Mouse (Mus musculus): ENCODE results near the gene Ak1. TPM values are rescaled to one million over a fixed set of nuclear protein-coding genes. Genes with fewer than 3 reads are reported as not detected.
A peak's percentile ranks its signal among the peaks of the same experiment; 100 is the strongest.

Gene Ak1
- total RNA-seq, 2 experiments from 2014 or later: 128 to 131 TPM

DNA sequence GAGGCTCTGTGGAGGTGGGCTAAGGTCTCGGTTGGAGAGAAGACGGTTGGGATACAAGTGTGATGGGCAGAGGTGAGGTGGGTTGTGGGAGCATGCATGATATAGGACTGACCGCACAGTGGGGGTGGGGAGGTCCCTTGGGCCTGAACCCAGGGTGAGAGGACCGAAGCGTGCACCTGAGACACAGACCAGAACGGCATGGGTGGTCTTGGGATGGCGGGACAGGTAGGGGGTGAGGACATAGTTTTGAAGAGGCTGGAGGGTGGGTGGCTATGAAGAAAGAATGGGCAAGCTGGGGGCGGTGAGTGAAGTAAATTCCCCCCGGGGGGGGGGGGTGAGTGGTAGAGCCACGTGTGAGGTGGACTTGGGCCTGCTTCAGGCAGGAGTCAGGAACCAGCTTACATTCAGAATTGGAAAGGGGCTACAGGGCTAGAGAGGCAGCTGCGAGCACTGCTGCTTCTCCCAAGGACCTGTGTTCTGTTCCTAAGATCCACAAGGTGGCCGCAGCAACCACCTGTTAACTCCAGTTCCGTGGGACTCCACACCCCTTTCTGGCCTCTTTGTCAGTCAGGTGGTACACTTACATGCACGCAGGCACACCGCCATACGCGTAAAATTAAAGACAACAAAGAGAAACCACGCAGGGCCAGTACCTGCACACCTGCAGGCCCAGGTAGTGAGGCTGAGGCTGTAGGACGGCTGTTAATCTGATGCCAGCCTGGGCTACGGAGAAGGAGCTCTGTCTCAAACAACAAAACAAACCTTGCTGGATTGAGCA, 5.9 kb downstream of the Ak1 start:
- DNase-seq (ENCODE audit: low spot score in 2 of 2): no peak

DNA sequence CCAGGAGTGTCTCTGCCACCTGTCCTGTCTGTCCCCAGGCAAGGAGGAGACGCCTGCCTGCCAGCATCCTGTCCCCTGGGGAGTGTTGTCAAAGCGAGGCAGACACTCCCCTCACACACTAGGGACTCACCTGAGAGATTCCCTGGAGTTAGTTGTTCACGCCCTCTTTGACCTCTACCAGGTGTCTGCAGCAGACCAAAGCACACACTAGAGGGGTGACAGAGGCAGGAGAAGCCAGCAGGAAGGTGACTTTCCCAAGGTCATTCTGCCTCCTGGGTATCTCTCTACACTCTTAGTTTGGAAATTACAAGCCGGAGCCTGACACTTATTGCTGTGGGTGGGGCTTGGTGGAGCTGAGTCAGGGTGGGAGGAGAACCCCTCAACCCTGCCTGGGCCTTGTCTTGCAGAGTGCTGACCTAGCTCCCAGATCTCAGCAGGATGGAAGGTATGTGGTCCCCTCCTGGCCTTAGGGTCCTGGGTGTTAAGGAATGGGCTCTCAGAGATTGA, 6.5 kb downstream of the Ak1 start:
- no peak for DNase-seq (ENCODE audit: low spot score in 2 of 2)

DNA sequence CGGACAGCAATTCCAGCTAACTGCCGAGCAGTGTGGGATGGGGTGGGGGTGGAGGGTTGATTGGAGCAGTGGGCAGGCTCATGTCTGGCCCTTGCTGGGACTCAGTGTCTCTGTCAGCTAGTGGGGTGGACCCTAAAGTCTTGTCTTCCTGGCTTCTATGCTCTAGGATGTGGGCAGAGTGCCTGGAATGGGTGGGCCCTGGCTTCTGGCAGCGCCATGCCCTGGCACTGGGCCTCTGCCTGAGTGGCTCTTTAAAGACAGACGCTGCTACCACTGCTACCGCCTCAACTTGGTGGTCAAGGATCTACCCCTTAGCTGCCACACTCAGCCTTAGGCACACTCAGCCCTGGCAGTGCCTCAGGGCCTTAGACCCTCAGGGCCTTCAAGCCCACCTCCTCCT, 7.2 kb downstream of the Ak1 start:
- DNase-seq (ENCODE audit: low spot score in 2 of 2): peak in 1 of 2 experiments; percentile 76

DNA sequence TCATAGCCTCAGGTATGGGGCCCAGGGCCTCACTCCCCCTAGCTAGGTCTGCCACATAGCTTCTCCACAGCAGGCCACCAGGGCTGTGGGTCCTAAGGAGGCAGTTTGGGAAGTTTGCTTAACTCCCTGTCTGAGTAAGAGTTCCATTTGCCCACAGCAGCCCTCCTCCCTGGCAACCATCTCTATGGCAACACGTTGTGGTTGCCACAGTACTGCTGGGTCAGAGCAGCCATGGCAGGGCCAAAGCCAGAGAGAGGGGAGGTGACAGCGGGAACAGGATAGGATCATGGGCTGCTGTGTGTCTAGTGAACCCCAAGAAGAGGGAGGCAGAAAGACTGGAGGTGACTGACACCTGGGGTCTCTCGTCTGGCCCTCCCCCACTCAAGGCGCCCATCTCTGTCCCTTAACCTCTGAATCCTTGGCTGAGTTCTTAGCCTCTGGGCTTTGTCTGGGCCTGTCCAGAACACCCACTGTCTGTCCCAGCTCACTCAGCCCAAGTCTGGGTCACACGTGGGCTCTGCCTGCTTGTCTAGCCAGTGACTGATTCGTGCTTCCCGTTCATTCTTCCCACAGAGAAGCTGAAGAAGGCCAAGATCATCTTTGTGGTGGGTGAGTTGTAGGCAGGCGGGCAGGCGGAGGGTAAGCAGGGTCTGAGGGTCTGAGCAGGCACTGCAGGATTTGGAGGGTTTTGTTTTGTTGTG, 7.9 kb downstream of the Ak1 start:
- DNase-seq (ENCODE audit: low spot score in 2 of 2): peak in 1 of 2 experiments; percentile 53

DNA sequence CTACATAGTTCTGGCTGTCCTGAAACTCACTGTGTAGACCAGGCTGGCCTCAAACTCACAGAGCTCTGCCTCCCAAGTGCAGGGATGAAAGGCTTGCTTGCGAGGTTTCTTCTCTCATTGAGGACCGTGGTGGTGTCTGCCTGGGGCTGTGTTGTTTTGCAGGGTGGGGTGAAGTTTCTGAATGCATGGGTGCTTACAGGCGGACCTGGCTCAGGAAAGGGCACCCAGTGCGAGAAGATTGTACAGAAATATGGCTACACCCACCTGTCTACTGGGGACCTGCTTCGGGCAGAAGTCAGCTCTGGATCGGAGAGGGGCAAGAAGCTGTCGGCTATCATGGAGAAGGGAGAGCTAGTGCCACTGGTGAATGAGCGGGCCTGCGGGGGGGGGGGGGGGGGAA, 8.5 kb downstream of the Ak1 start:
- no peak for DNase-seq (ENCODE audit: low spot score in 2 of 2)

DNA sequence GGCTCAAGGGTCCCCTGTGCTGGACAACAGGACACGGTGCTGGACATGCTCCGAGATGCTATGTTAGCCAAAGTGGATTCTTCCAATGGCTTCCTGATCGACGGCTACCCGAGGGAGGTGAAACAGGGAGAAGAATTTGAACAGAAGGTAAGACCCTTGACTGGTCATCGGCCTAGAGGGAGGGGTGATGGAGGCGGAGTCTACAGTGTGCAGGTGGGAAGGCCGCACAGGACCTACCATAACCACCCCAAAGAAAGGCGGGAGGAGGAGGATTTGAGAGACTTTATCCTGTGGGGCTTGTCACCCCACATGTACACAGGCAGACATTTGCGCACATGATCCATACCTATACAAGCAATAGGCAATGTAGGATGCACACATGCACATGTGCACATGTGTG, 9.5 kb downstream of the Ak1 start:
- no peak for DNase-seq (ENCODE audit: low spot score in 2 of 2)

DNA sequence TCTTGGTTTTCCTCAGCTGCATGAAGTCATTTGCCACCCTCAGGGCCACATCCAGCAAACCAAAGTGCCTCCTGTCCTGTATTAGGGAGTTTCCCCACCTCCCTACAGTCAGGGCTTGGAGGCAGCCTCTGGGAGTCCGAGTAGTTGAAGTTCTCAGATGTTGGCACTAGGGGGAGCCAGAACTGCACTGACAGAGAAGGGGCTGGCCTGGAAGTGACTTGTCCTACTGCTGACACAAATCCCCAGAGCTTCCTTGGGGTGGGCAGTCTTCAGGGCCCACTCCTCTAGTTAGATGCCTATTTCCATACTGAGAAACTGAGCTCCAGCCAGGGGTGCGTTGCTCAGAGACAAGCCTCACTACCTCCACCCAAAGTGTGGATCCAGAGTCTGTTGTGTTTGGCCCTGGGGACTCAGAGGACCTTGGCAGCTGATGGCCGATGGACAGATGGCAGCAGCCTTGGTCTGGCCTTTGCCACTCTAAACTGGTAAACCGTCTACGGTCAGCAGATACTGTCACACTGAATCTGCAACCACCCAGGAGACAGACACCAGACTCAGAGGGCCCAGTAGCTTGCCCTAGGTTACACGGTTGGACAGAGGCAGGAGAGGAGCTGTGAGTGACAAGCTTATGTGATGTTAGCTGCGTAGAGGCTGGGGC, 10.3 kb downstream of the Ak1 start:
- peak; percentile 71 to 87 for DNase-seq (ENCODE audit: low spot score in 2 of 2)

DNA sequence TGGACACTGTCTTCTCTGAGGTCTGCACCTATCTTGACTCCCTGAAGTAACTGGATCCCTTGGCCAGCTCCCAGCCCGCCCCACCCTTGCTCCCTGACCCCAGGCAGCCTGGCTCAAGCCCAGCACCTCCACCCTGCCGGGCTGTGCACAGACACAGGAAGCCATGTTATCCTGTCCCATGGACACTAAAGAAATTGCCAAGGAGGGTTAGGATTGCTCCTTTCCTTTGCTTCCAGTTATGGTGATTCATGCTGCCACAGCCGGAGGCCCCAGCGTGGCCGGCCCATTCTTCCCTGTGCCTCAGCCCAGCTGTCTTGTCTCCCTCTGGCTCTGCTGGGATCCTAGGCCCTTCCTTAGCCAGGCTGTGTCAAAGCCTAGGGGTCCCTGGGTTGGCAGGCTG, 12.1 kb downstream of the Ak1 start:
- no peak for DNase-seq (ENCODE audit: low spot score in 2 of 2)

DNA sequence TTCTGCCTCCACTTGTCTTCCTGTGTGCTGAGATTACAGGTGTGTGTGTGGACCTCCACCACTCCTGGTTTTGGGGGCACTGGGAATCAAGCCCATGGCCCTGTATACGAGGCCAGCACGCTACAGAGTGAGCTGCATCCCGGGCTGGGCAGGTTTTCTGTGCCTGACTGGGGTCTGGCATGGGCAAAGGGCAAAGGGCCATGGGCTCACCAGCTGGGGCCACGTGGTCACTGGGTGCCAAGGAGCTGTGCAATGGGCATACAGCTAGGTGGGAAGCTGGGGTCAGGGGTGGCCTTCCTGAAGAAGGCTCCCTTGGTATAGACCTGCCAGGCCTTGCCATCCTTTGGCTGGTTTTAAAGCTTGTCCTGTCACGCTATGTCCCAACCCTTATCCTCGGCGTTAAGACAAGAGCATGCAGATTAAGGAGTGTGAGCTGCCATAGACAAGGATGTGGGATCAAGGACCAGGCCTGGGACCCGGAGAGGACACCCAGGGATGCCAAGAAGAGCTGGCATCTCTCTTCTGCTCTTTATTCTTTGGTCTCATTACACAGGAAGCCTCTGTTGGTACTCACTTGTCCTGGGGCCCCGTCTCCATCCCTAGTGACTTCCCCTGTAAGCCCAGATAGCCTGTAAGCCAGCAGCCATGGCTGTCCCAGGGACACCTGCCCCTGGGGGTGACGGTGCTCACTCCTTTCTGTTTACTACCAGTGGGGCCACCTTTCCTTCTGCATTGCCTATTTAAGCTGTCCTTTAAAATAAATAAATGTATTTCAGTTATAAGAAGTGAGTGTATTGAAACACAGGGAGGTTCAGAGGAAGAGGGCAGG, 12.9 kb downstream of the Ak1 start:
- no peak for DNase-seq (ENCODE audit: low spot score in 2 of 2)

DNA sequence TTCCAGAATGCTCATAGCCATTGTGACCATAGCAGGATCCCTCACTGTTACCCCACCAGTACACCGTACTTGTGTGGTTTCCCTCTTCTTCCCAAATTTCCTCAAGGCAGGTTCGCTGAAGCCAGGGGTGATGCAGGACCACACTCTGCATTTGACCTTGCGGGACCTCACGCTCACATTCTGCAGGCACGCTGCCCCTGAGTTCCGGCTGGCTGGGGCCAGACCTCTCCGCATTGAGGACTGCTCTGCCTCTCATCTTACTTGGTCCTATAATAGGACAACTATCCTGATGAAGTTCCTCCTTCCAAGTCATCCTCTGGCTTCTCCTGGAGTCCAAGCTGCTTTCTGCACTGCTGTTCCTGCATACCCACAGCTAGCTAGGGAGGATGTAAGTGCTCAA, 15.1 kb downstream of the Ak1 start:
- no peak for DNase-seq (ENCODE audit: low spot score in 2 of 2)

DNA sequence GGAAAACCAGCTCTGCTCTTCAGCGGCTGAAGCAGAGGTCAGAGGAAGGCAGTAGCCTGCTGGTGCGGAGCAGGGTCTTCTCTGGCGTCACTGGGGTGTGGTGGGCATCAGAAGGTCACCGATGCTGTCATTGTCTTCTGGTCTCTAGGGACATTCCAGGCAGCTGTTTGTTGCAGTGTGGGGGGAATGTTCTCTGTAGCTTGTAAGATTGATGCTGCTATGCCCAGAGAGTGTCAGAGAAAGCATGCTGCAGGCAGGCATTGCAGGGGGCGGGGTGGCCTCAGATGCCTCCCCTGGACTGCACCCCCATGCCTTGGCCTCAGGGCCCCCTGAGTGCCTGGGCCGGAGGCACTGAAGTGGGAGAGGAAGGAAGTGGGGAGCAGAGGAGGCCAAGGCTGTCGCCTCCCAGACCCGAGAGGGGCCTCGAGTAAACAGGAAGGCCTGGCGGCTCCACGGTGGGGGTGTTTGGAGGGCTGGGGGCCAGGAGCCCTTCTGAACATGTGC, 16.3 kb downstream of the Ak1 start:
- no peak for DNase-seq (ENCODE audit: low spot score in 2 of 2)

DNA sequence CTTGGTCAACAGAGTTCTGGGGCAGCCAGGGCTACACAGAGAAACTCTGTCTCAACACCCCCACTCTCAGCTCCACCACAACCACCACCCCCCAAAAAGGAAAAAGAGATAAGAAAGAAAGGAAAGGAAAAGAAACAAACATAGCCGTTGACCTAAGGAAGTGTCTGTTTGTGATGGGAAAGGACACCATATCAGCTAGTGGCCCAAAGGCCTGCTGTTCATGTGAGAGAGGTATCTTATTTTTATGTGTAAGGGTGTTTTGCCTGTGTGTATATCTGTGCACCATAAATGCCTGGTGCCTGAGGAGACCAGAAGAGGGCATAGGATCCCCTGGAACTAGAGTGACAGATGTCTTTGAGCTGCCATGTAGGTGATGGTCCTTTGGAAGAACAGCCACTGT, 18.1 kb downstream of the Ak1 start:
- DNase-seq (ENCODE audit: low spot score in 2 of 2): no peak

DNA sequence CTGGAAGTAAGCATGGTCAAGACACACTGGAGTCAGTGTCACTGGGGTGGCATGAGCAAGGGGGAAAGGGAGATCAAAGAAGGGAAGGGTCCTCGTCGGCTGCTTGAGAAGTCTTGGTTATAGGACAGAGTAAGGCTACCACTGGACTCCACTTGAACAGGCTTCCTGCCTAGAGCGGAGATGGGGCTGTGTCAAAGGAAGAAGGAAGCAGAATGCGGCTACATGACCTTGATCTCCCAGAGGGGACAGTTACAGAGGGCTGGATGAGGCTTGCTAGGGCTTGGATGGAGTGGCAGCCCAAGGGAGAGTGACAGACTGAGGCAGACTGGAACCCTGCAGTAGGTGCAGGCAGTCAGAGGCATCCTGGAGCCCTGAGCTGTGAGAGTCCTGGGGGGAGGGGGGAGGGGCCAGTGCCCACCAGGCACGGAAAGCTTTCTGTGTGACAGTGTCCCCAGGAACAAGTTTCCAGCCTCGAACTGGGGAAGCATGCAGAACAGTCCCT, 19.0 kb downstream of the Ak1 start:
- DNase-seq (ENCODE audit: low spot score in 2 of 2): no peak

DNA sequence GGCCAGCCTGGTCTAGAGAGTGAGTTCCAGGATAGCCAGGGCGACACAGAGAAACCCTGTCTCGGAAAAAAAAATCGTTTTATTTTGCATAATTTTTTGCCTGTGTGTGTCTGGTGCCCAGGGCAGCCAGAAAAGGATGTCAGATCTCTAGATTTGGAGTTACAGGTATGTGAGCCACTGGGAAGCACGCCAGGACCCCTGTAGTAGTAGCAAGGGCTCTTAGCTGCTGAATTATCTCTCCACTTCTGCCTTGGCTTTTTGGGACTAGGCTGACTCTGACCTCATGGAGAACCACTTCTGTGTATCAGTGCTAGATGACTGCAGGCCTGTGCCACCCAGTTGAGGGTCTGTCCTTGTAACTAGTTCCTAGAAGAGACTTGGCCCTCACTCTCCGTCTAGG, 20.3 kb downstream of the Ak1 start:
- no peak for DNase-seq (ENCODE audit: low spot score in 2 of 2)

DNA sequence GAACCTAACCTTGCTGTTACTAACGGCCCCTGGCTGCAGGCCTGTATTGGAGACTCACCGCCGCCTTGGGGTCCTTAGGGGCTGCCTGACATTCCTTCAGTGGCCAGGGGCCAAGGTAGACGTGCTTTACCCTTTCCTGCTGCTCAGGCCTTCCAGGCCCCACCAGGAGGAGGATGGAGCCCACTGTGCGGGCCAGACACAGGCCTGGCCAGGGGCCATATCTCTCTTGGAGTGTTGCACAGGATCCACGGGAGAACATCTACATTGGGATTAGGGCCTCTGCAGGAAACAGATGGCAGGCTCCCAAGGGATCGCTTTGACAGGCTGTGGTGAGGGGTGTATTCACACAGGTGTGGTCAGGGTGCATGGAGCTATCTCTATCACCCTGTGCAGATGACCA, 21.3 kb downstream of the Ak1 start:
- no peak for DNase-seq (ENCODE audit: low spot score in 2 of 2)

DNA sequence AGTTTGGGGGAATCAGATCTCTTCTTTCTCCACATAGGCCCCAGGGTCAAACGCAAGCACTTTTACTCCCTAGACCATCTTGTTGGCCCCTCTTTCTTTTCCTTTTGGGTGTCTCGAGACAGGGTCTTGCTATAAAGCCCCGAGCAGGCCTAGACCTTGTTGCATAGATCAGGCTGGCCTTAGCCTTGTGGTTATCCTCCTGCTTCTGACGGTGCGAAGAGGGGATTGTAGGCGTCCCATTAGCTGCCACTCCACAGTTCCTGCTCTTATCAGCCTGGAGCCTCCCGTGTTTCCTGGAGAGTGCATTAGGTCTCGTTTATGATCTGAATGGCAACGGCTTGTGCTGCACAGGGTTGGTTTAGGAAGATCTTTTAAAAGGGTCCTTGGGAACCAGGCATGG, 22.5 kb downstream of the Ak1 start:
- no peak for DNase-seq (ENCODE audit: low spot score in 2 of 2)

DNA sequence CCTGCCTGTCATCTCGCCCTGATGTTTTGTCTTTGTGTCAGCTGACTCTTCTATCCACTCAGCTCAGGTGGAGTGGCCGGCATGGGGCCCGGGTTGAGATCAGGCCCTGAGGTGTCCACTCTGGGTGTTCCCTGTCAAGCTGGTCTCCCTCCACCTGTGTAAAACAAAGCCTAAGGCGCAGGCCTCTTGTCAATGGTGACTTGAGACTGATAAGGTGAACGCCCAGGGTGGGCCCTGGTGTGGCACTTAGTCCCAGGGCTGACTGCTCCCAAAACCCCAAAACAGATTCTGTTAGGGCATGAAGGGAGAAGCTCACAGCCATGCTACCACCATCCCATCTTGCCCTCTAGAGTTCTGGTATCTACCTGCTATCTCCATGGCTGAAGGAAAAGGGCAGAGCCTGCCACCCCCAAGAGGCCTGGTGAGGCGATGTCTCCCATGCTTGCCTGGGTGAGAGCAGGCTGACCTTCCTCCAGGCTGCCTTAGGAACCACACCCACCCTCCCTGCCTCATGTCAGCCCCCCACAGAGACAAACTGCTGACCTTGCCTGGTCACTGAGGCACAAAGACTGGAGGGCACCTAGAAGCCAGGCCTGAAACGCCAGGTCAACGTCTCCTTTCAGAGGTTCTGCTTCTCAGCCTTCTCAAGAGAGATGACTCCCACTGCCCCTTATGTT, 23.4 kb downstream of the Ak1 start:
- no peak for DNase-seq (ENCODE audit: low spot score in 2 of 2)

DNA sequence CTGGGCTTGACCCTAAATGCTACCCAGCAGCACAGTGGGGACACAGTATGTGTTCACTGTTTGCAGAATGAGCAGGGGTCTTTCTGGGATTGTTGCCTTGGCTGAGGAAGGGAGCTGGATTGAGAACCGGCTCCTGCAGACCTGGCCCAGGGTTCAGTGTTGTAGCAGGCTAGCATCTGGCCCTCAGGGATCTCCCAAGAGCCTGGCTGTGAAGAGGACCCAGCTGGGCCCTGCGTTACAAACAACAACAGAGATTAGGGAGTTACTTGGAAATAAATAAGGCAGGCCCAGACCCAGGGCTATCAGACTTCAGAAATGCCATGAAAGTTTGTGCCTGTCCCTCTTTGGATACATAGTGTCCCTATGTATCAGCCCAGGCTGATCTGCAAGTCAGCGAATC, 24.1 kb downstream of the Ak1 start:
- no peak for DNase-seq (ENCODE audit: low spot score in 2 of 2)

DNA sequence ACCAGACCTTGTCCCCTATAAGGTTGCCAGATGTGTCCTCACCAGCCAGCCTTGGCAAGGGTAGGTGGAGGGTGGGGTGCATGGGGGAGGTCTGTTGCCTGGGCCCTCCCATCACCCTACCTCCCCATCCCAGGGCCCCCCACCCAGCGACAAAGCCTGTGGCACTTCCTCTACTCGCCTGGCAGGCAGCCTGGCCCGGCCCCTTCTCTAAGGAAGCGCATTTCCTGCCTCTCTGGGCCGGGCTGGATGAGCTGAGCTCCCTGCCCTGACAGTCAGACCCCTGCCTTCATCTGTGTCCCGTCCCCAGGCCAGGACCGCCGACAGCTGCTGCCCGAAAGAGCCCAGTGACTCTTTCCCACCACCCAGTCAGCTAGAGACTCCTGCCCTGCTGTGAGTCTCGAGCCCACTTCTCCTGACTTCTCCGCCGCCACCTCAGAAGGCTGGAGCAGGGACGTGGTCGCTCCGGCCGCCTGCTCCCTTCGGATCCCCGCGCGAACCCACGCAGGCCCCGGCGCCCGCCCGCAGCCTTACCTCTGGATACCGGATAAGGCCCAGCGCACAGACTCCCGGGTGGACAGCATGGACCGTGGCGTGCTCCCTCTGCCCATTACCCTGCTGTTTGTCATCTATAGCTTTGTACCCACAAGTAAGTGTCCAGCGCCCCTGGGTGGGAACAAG, 25.0 kb downstream of the Ak1 start, which contains the start of gene Eng:
TSS of gene Eng (plus strand) at position 217 of the 678 bp plus-strand sequence.
- no peak for DNase-seq (ENCODE audit: low spot score in 2 of 2)

DNA sequence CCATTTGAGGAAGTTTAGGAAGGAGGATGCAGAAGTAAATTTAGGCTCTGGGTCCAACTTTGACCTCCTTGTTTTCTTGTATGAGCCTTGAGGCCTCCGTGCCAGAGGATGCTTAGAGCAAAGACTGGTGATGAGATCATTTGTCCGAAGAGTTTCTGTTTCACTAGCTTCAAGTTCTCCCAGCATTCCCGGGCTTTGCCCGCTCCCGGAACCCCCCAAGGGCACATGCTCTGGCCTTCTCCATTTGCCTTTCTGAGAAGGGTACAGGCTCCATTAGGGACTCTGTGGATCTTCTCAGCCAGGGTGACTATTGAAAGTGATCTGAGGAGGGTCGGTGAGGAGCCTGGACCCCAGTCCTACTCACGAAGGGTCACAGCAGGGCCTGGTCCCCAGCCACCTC, 25.8 kb downstream of the Ak1 start:
- no peak for DNase-seq (ENCODE audit: low spot score in 2 of 2)

Data from layer of hippocampus, adult 18-20 months (tissue).